Mouse (Mus musculus) olfactory bulb, adult 2 months (tissue): ENCODE results near the gene Yes1.

Source experiments
- CTCF ChIP-seq: fragments of 200-500 bp; IDR thresholded peaks from 2 replicates; pipeline ENCODE4 v1.5.1; 2012; ENCODE audit warnings: low read depth, mild to moderate bottlenecking, low read length, moderate library complexity; ENCODE audit not compliant: insufficient read depth
- POLR2A ChIP-seq: fragments of 200-500 bp; IDR thresholded peaks from 2 replicates; pipeline ENCODE4 v1.6.1; 2012; ENCODE audit warnings: mild to moderate bottlenecking, low read depth, low read length, moderate library complexity; ENCODE audit not compliant: insufficient read depth

- TF ChIP-seq CTCF: no peak
- no peak for TF ChIP-seq POLR2A
Measured at GRCm38 (mm10) chr5:32633185-32633584, 22.2 kb downstream of the Yes1 start.
